Mouse (Mus musculus): ENCODE results near the gene Zdhhc12. TPM values are rescaled to one million over a fixed set of nuclear protein-coding genes. Genes with fewer than 3 reads are reported as not detected.
A peak's percentile ranks its signal among the peaks of the same experiment; 100 is the strongest.
"Not testable (repeated sequence)": the region's sequence is repeated elsewhere in the genome, so short reads cannot be mapped to it uniquely, and the experiment has no call there.

Gene Zdhhc12
- polyA plus RNA-seq, 1 experiment = 39.0 TPM

DNA sequence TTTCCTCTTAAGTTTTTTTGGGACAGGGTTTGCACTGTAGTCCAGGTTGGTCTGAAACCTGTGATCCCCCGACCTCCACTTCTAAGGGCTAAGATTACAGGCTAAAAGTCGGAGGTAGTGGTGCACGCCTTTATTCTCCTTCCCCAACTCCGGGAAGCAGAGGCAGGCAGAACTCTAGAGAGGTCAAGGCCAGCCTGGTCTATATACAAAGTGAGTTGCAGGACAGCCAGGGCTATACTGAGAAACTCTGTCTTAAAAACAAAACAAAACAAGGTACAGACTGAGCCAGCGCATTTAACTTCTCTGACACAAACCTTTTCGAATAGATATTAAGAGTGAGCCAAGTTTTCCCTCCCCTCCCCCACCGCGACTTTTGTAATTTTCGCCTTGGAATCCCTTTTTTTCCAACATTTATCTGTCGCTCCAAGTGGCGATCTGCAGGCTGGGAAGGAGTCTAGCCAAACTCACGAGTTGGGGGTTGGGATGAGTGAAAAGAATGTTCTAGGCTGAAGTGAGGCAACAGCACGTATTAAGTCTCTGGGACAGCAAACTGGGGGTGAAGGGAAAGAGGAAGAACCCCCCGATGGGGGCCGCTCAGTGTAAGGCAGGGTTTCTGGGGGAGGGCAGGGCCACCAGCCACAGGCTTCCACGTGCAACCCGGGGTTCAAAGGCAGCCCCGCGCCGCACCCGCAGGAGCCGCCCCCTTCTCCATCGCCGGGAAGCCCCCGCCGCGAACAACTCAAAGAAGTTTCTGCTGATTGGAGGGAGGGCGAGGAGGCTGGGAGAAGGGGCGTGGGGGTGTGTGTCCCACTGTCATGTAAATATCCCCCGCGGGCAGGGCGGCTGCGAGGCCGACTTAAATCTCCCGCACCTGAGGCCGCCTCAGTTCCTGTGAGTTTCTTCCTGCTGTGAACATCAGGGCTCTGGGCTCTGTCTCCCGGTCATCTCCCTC lies 32.0 kb downstream of the Zdhhc12 start:
- peak overlapping the region; percentile 84 for H3K27ac ChIP-seq (ENCODE audit: insufficient read depth, low read length)
- H3K4me3 ChIP-seq (ENCODE audit: low read depth, low read length) = peak overlapping the region; percentile 93
- H3K9ac ChIP-seq (ENCODE audit: low read depth, poor library complexity, severe bottlenecking) = peak overlapping the region; percentile 100
- no peaks in the 10 kb centered on the region for H3K9me3 ChIP-seq (replicated peaks; ENCODE audit: control insufficient read depth, insufficient read depth, low read length, poor library complexity, severe bottlenecking)
- H3K4me1 ChIP-seq (ENCODE audit: control insufficient read depth, insufficient read depth, low read length) = no peaks in the 10 kb centered on the region
- TF ChIP-seq EP300 (IDR thresholded peaks at IDR 0.05; ENCODE audit: insufficient read depth, low read depth, low read length) (peak; percentile 48; the same call in 1 of the 2 replicates), POLR2A (IDR thresholded peaks at IDR 0.05; ENCODE audit: insufficient read depth, low read length) (peak; percentile 35), CTCF (IDR thresholded peaks at IDR 0.05; ENCODE audit: low read depth, low read length) (no peak)
- peaks cover 15% of the 10 kb centered on the region for H3K36me3 ChIP-seq (ENCODE audit: control insufficient read depth, insufficient read depth, low read length, poor library complexity, severe bottlenecking)
- no peaks in the 10 kb centered on the region for H3K27me3 ChIP-seq (ENCODE audit: control insufficient read depth, insufficient read depth, low read length, poor library complexity, severe bottlenecking)

DNA sequence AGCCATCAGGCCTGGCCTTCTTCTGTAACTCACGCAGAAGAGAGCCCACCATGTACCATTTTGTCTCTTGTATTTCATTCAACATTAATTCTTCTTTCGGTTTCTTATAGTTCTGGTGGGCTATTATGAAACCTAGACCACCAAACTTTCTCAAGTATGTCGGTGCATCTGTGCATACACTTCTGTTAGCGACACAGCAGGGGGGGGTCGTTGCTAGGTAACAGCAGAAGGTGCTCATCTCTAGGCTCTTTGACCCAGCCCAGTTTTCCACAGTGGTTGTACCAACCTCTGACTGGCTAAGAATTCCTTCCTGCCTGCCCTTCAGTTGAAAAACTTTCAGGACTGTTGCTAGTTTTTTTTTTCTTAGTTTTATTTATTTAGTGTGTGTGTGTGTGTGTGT lies 35.0 kb downstream of the Zdhhc12 start:
- Histone ChIP-seq H3K27ac (ENCODE audit: insufficient read depth, low read length) (no peak overlapping the region), H3K9me3 (replicated peaks; ENCODE audit: control insufficient read depth, insufficient read depth, low read length, poor library complexity, severe bottlenecking) (no peaks in the 10 kb centered on the region), H3K36me3 (ENCODE audit: control insufficient read depth, insufficient read depth, low read length, poor library complexity, severe bottlenecking) (peaks cover 5% of the 10 kb centered on the region; the same call in 1 of the 2 replicates), H3K4me3 (ENCODE audit: low read depth, low read length) (no peak overlapping the region), H3K27me3 (ENCODE audit: control insufficient read depth, insufficient read depth, low read length, poor library complexity, severe bottlenecking) (no peaks in the 10 kb centered on the region), H3K9ac (ENCODE audit: low read depth, poor library complexity, severe bottlenecking) (no peak overlapping the region), H3K4me1 (ENCODE audit: control insufficient read depth, insufficient read depth, low read length) (no peaks in the 10 kb centered on the region)
- TF ChIP-seq CTCF (IDR thresholded peaks at IDR 0.05; ENCODE audit: low read depth, low read length) (no peak), EP300 (IDR thresholded peaks at IDR 0.05; ENCODE audit: insufficient read depth, low read depth, low read length) (no peak), POLR2A (IDR thresholded peaks at IDR 0.05; ENCODE audit: insufficient read depth, low read length) (no peak)

DNA sequence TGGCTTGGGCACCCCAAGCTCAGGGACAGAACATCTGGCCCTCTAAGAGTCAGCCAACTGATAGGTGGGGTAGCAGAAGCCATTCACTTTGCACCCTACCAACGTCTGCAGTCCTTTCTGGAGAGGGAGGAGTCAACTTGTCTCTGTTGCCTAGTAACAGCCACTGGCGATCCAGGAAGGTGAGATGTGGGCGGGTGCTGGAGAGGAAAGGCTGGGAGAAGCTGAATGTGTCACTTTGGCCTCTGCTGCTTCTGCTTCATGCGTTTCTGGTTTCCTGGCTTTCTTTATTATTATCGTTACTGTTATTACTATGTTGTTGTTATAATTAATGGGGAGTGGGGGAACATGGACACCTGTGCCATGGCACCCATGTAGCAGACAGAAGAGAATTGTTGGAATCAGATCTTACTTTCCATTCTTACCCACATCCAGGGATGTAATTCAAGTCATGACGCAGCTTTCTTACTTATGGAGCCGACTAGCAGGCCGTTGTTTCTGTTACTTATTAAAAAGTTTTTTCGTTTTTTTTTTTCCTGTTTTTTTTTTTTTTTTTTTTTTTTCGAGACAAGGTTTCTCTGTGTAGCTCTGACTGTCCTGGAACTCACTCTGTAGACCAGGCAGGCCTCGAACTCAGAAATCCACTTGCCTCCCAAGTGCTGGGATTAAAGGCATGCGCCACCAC lies 36.1 kb downstream of the Zdhhc12 start, which contains the start of gene Set:
Set (plus strand) TSS at position 156 of the 682 bp plus-strand sequence.
- no peak for TF ChIP-seq EP300 (IDR thresholded peaks at IDR 0.05; ENCODE audit: insufficient read depth, low read depth, low read length)
- no peak for TF ChIP-seq POLR2A (IDR thresholded peaks at IDR 0.05; ENCODE audit: insufficient read depth, low read length)
- H3K36me3 ChIP-seq (ENCODE audit: control insufficient read depth, insufficient read depth, low read length, poor library complexity, severe bottlenecking) = no peaks in the 10 kb centered on the region
- H3K4me1 ChIP-seq (ENCODE audit: control insufficient read depth, insufficient read depth, low read length) = no peaks in the 10 kb centered on the region
- H3K27ac ChIP-seq (ENCODE audit: insufficient read depth, low read length) = peak within 1 kb of the TSS; percentile 55; the same call in 1 of the 2 replicates
- no peak within 1 kb of the TSS for H3K9ac ChIP-seq (ENCODE audit: low read depth, poor library complexity, severe bottlenecking)
- H3K9me3 ChIP-seq (replicated peaks; ENCODE audit: control insufficient read depth, insufficient read depth, low read length, poor library complexity, severe bottlenecking) = no peaks in the 10 kb centered on the region
- H3K27me3 ChIP-seq (ENCODE audit: control insufficient read depth, insufficient read depth, low read length, poor library complexity, severe bottlenecking) = no peaks in the 10 kb centered on the region
- no peak within 1 kb of the TSS for H3K4me3 ChIP-seq (ENCODE audit: low read depth, low read length)

DNA sequence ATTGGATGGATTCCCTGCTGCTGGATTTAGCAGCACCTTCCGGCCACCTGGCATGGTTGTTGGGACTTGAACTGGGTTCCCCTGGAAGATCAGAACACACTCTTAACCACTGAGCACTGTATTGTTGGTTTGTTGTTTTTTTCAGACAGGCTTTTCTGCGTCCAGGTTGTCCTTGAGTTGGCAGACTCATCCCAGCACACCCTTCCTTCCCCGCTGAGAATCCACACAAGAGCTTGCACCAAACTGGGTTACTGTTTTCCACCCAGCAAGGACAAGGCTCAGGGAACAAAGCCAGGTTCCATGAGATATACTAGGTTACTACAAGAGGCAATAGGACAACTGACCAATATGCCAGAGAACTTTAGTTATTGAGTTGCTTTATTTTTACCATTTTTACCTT lies 36.7 kb downstream of the Zdhhc12 start:
- H3K4me3 ChIP-seq (ENCODE audit: low read depth, low read length) = no peak overlapping the region
- H3K9me3 ChIP-seq (replicated peaks; ENCODE audit: control insufficient read depth, insufficient read depth, low read length, poor library complexity, severe bottlenecking) = no peaks in the 10 kb centered on the region
- no peaks in the 10 kb centered on the region for H3K27me3 ChIP-seq (ENCODE audit: control insufficient read depth, insufficient read depth, low read length, poor library complexity, severe bottlenecking)
- no peaks in the 10 kb centered on the region for H3K4me1 ChIP-seq (ENCODE audit: control insufficient read depth, insufficient read depth, low read length)
- no peaks in the 10 kb centered on the region for H3K36me3 ChIP-seq (ENCODE audit: control insufficient read depth, insufficient read depth, low read length, poor library complexity, severe bottlenecking)
- TF ChIP-seq EP300 (IDR thresholded peaks at IDR 0.05; ENCODE audit: insufficient read depth, low read depth, low read length) (no peak), POLR2A (IDR thresholded peaks at IDR 0.05; ENCODE audit: insufficient read depth, low read length) (no peak), CTCF (IDR thresholded peaks at IDR 0.05; ENCODE audit: low read depth, low read length) (no peak)
- H3K9ac ChIP-seq (ENCODE audit: low read depth, poor library complexity, severe bottlenecking) = no peak overlapping the region
- peak overlapping the region; percentile 55; the same call in 1 of the 2 replicates for H3K27ac ChIP-seq (ENCODE audit: insufficient read depth, low read length)

DNA sequence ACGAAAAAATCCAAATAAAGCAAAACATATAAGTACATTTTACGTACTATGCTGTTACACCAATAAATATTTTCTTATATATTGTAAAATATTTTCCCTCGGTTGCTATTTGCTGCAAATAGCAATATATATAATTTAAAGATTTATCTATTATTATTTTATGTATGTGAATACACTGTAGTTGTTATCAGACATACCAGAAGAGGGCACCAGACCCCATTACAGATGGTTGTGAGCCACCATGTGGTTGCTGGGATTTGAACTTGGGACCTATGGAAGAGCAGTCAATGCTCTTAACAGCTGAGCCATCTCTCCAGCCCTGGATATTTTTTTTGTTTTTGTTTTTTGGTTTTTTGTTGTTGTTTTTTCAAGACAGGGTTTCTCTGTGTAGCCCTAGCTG lies 38.1 kb downstream of the Zdhhc12 start:
- not testable (repeated sequence) for H3K9me3 ChIP-seq (replicated peaks; ENCODE audit: control insufficient read depth, insufficient read depth, low read length, poor library complexity, severe bottlenecking); H3K9ac ChIP-seq (ENCODE audit: low read depth, poor library complexity, severe bottlenecking); H3K4me3 ChIP-seq (ENCODE audit: low read depth, low read length); H3K27me3 ChIP-seq (ENCODE audit: control insufficient read depth, insufficient read depth, low read length, poor library complexity, severe bottlenecking); H3K27ac ChIP-seq (ENCODE audit: insufficient read depth, low read length); H3K36me3 ChIP-seq (ENCODE audit: control insufficient read depth, insufficient read depth, low read length, poor library complexity, severe bottlenecking); H3K4me1 ChIP-seq (ENCODE audit: control insufficient read depth, insufficient read depth, low read length)

All from ES-Bruce4 (cell line).